Mouse (Mus musculus) natural killer cell, adult 2 months (primary cell): ENCODE measurements around the gene Rnh1.

Source experiments
- DNase-seq, 2 experiments: peaks; one replicate each; pipeline ENCODE4 v3.0.0; 2022; ENCODE audit warnings: low spot score in 2 of 2

Gene Rnh1

DNA sequence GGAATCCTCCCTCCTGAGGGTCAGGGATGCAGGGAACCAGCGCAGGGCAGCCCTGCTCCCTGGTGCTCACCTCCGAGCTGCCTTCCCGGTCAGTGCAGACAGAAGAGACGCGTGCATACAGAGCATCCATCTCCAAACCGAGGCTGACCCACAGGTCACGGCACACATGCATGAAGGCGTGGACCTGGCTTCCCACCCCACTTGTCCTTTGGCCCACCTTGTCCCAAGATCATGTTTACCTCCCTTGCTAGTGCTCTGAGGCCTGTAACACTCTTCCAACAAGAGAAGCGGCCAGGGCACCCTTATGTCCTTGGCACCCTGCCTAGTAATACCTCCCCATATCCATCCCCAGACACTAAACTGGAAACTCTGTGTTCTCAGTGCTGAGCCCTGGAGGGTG, 56.8 kb downstream of the Rnh1 start:
- DNase-seq: no peak
